Mouse (Mus musculus) right cerebral cortex, postnatal 10 days (tissue): ENCODE results near the gene Mfap4.
A peak's percentile ranks its signal among the peaks of the same experiment; 100 is the strongest.

Source experiments
- DNase-seq, 2 experiments: peaks; one replicate each; pipeline ENCODE4 v3.0.0; 2021; ENCODE audit warnings: low spot score in 2 of 2

Mfap4 gene

GRCm38 (mm10) chr11:61514953-61515352 lies 29.7 kb downstream of the Mfap4 start:
- peak in 1 of 2 experiments; percentile 53 for DNase-seq

GRCm38 (mm10) chr11:61517971-61518370 lies 32.7 kb downstream of the Mfap4 start:
- no peak for DNase-seq

- DNase-seq: no peak
Observed at GRCm38 (mm10) chr11:61518871-61519270, 33.6 kb downstream of the Mfap4 start.

- DNase-seq: no peak
Observed at GRCm38 (mm10) chr11:61519484-61520107, 34.4 kb downstream of the Mfap4 start.

GRCm38 (mm10) chr11:61526872-61527271 lies 41.6 kb downstream of the Mfap4 start:
- no peak for DNase-seq

GRCm38 (mm10) chr11:61529268-61529713 lies 44.1 kb downstream of the Mfap4 start:
- peak; percentile 74 to 83 for DNase-seq

- no peak for DNase-seq
Observed at GRCm38 (mm10) chr11:61532820-61533219, 47.6 kb downstream of the Mfap4 start.

- DNase-seq: no peak
Observed at GRCm38 (mm10) chr11:61533571-61533970, 48.3 kb downstream of the Mfap4 start.

GRCm38 (mm10) chr11:61535530-61535929 lies 50.3 kb downstream of the Mfap4 start:
- DNase-seq: no peak

- DNase-seq: no peak
Observed at GRCm38 (mm10) chr11:61536952-61537351, 51.7 kb downstream of the Mfap4 start.

- peak; percentile 61 to 72 for DNase-seq
Observed at GRCm38 (mm10) chr11:61537362-61537761, 52.1 kb downstream of the Mfap4 start.
